Comparison of ENCODE assay signal across 8 mouse cellular contexts in genomic region chr2:20966176-20967100, GRCm38 (mm10). TPM values are rescaled to one million over a fixed set of nuclear protein-coding genes. Genes with fewer than 3 reads are reported as not detected.
DNase-seq lines count a peak whose midpoint lies in the region; ATAC-seq lines count a peak whose summit lies in the region.

No protein-coding gene starts in this region.

- ATAC-seq in lung, embryonic 15.5 days (ENCODE audit: borderline replicate concordance, extremely low read depth, low FRiP score, low TSS enrichment): no peak
- no peak for ATAC-seq in kidney, embryonic 16.5 days (ENCODE audit: low FRiP score, low TSS enrichment)

- 26% methylated on average over 18 of the region's 18 CpGs for WGBS in lung, embryonic 15.5 days
- 41% methylated on average over 18 of the region's 18 CpGs for WGBS in forebrain, embryonic 10.5 days
- WGBS in kidney, embryonic 16.5 days: 33% methylated on average over 18 of the region's 18 CpGs

- H3K9ac ChIP-seq in lung, embryonic 15.5 days: peak overlapping the region; percentile 98
- peak overlapping the region; percentile 97 for H3K9ac ChIP-seq in kidney, embryonic 16.5 days (replicated peaks; ENCODE audit: low read length)

- DNase-seq in lung, adult 18-20 months: no peak
- DNase-seq in forebrain, embryonic 10.5 days (ENCODE audit: extremely low spot score, low spot score): peak; percentile 24
- peak; percentile 6 for DNase-seq in naive thymus-derived CD4-positive, alpha-beta T cell, adult 2 months (ENCODE audit: low read depth)
- no peak for DNase-seq in spleen, postnatal 10 days (ENCODE audit: low spot score in 2 of 2)
- no peak for DNase-seq in ovary, postnatal 36 days (ENCODE audit: low spot score)
- no peak for DNase-seq in layer of hippocampus, adult 18-20 months (ENCODE audit: low spot score in 2 of 2)

- H3K4me1 ChIP-seq in lung, embryonic 15.5 days: peaks cover 50% of the 10 kb centered on the region
- peaks cover 69% of the 10 kb centered on the region for H3K4me1 ChIP-seq in forebrain, embryonic 10.5 days
- H3K4me1 ChIP-seq in kidney, embryonic 16.5 days (ENCODE audit: insufficient read depth, low read length): peaks cover 31% of the 10 kb centered on the region

- peak overlapping the region; percentile 88 for H3K4me3 ChIP-seq in lung, embryonic 15.5 days
- peak overlapping the region; percentile 95 for H3K4me3 ChIP-seq in forebrain, embryonic 10.5 days
- H3K4me3 ChIP-seq in kidney, embryonic 16.5 days (ENCODE audit: low read length): peak overlapping the region; percentile 87

- peak overlapping the region; percentile 97; the same call in 1 of the 2 replicates for H3K27ac ChIP-seq in lung, embryonic 15.5 days
- H3K27ac ChIP-seq in forebrain, embryonic 10.5 days: peak overlapping the region; percentile 100
- H3K27ac ChIP-seq in kidney, embryonic 16.5 days (ENCODE audit: low read length): no peak overlapping the region

- H3K27me3 ChIP-seq in lung, embryonic 15.5 days: no peaks in the 10 kb centered on the region
- H3K27me3 ChIP-seq in forebrain, embryonic 10.5 days (ENCODE audit: poor library complexity, severe bottlenecking): no peaks in the 10 kb centered on the region
- no peaks in the 10 kb centered on the region for H3K27me3 ChIP-seq in kidney, embryonic 16.5 days (ENCODE audit: insufficient read depth, low read length)

- H3K36me3 ChIP-seq in lung, embryonic 15.5 days: no peaks in the 10 kb centered on the region
- 0 out of 2 replicates have a peak, but pooled peaks cover 3% of the 10 kb centered on the region for H3K36me3 ChIP-seq in forebrain, embryonic 10.5 days (replicated peaks)
- H3K36me3 ChIP-seq in kidney, embryonic 16.5 days (ENCODE audit: insufficient read depth, low read length): no peaks in the 10 kb centered on the region

- H3K4me2 ChIP-seq in lung, embryonic 15.5 days: peak overlapping the region; percentile 77
- H3K4me2 ChIP-seq in kidney, embryonic 16.5 days (replicated peaks; ENCODE audit: low read depth, low read length): peak overlapping the region; percentile 91

- no peaks in the 10 kb centered on the region for H3K9me3 ChIP-seq in lung, embryonic 15.5 days
- H3K9me3 ChIP-seq in forebrain, embryonic 10.5 days: no peaks in the 10 kb centered on the region
- no peaks in the 10 kb centered on the region for H3K9me3 ChIP-seq in kidney, embryonic 16.5 days (ENCODE audit: low read length)

RNA-seq across cellular contexts. Expression of gene Arhgap21, which starts 2.2 kb away (rescaled TPM):
- polyA plus RNA-seq in lung, embryonic 15.5 days (2015; fragmentation: Nextera tagmentation; extraction: Ambion mirVana): 11.8 and 13.7 TPM in 2 replicates
- 24.3 and 27.9 TPM in 2 replicates for polyA plus RNA-seq in forebrain, embryonic 10.5 days (2016; fragmentation: Nextera tagmentation; extraction: Ambion mirVana)
- polyA plus RNA-seq in kidney, embryonic 16.5 days (2015; fragmentation: Nextera tagmentation; extraction: Ambion mirVana): 9.2 and 11.2 TPM in 2 replicates
- 100 to 1,000 TPM; 320 to 367 TPM for total RNA-seq in layer of hippocampus, adult 18-20 months (2021)

Comparison
In these comparisons a context has a peak if more than half of its experiments do, and no peak if none do; other contexts are left out.
1. DNase-seq: peak in forebrain, embryonic 10.5 days (single experiment) and naive thymus-derived CD4-positive, alpha-beta T cell, adult 2 months (single experiment); none in lung, adult 18-20 months (0 of 2), spleen, postnatal 10 days (0 of 2), ovary, postnatal 36 days (single experiment) and layer of hippocampus, adult 18-20 months (0 of 2).
2. Peak in every context shown above with its lines, with median percentiles within 50 percentile points of each other: H3K4me3 ChIP-seq.